Mouse (Mus musculus): Measurements from ENCODE around the gene Grpel1. TPM values are rescaled to one million over a fixed set of nuclear protein-coding genes. Genes with fewer than 3 reads are reported as not detected.

The Grpel1 gene
- polyA plus RNA-seq, 1 experiment: 22.9 TPM

DNA sequence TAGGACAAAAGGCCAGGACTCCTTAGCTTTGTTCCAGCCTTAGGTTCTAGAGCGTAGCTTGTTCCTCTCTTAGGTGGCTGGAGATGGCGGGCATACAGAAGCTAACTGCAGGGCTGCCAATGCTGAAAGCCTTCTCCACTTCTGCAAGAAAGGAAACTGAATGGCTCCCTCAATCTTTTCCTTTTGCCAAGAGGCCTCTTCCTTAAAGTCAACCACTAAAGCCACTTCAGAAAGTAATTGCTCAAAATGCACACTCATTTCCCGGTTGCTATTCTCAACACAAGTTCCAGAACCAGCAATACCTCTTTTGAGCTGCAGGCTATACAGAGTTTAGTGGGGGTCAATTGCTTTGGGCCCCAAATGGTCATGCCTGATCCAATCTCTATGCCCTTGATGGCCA, 12.7 kb downstream of the Grpel1 start:
- no peak overlapping the region for H3K27ac ChIP-seq (ENCODE audit: insufficient read depth, low read length)
- no peak overlapping the region for H3K4me3 ChIP-seq (ENCODE audit: insufficient read depth, low read length)
- peaks cover 14% of the 10 kb centered on the region for H3K4me1 ChIP-seq (ENCODE audit: control insufficient read depth, insufficient read depth, low read length)
- TF ChIP-seq POLR2A (IDR thresholded peaks at IDR 0.05; ENCODE audit: extremely low read depth, insufficient read depth, low read length) (no peak), CTCF (IDR thresholded peaks at IDR 0.05; ENCODE audit: extremely low read depth, insufficient read depth, low read length) (no peak)

DNA sequence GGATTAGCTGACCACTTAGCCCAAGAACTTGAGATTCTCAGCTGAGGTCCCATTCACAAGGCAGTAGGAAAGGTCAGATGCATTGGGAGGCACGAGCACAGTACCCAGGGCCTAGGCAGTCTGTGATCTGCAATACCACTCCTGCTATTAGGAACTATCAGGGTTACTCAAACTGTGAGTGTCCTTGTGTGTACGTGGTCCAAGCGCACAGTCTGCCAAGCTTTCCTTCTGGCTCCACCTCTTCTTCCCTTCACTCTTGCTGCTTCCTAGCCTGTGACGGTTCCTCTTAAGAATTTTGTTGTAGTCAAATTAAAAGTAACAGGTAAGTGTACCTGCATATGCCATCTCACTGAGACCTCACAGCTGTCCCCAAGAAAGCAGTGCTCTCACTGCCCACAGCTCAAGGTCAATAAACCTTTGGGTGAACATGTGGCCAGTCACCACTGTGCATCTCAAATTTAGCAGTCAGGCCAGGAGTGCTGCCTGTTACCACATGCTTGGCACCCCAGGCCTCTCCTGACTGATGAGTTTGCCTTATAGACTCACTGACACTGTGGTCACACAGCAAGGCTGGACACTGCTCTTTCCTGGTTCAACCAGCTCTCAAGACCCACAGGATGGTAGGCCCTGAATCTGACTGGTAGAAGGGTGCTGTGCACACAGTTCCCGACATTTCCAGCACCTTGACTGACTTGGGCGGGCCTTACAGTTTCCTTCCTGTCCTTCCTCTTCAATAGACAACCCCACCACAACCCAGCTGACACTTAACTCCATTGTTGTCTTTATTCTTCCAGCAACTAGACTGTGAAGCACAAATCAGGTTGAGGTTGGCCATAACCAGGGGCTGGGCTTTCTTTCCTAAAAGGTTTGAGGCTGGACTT, 14.0 kb downstream of the Grpel1 start:
- peaks cover 17% of the 10 kb centered on the region for H3K4me1 ChIP-seq (ENCODE audit: control insufficient read depth, insufficient read depth, low read length)
- no peak overlapping the region for H3K4me3 ChIP-seq (ENCODE audit: insufficient read depth, low read length)
- TF ChIP-seq CTCF (IDR thresholded peaks at IDR 0.05; ENCODE audit: extremely low read depth, insufficient read depth, low read length) (no peak), POLR2A (IDR thresholded peaks at IDR 0.05; ENCODE audit: extremely low read depth, insufficient read depth, low read length) (no peak)
- H3K27ac ChIP-seq (ENCODE audit: insufficient read depth, low read length): no peak overlapping the region

- Histone ChIP-seq H3K4me1 (ENCODE audit: control insufficient read depth, insufficient read depth, low read length) (peaks cover 17% of the 10 kb centered on the region), H3K27ac (ENCODE audit: insufficient read depth, low read length) (no peak overlapping the region), H3K4me3 (ENCODE audit: insufficient read depth, low read length) (no peak overlapping the region)
- TF ChIP-seq CTCF (IDR thresholded peaks at IDR 0.05; ENCODE audit: extremely low read depth, insufficient read depth, low read length): no peak
- TF ChIP-seq POLR2A (IDR thresholded peaks at IDR 0.05; ENCODE audit: extremely low read depth, insufficient read depth, low read length): no peak
Measured at GRCm38 (mm10) chr5:36479735-36480134, 14.9 kb downstream of the Grpel1 start.

GRCm38 (mm10) chr5:36480398-36480797, 15.6 kb downstream of the Grpel1 start:
- TF ChIP-seq CTCF (IDR thresholded peaks at IDR 0.05; ENCODE audit: extremely low read depth, insufficient read depth, low read length) (no peak), POLR2A (IDR thresholded peaks at IDR 0.05; ENCODE audit: extremely low read depth, insufficient read depth, low read length) (no peak)
- Histone ChIP-seq H3K4me3 (ENCODE audit: insufficient read depth, low read length) (no peak overlapping the region), H3K27ac (ENCODE audit: insufficient read depth, low read length) (no peak overlapping the region), H3K4me1 (ENCODE audit: control insufficient read depth, insufficient read depth, low read length) (peaks cover 17% of the 10 kb centered on the region)

GRCm38 (mm10) chr5:36481114-36481513, 16.3 kb downstream of the Grpel1 start:
- Histone ChIP-seq H3K4me1 (ENCODE audit: control insufficient read depth, insufficient read depth, low read length) (peaks cover 17% of the 10 kb centered on the region), H3K4me3 (ENCODE audit: insufficient read depth, low read length) (no peak overlapping the region), H3K27ac (ENCODE audit: insufficient read depth, low read length) (no peak overlapping the region)
- TF ChIP-seq CTCF (IDR thresholded peaks at IDR 0.05; ENCODE audit: extremely low read depth, insufficient read depth, low read length) (no peak), POLR2A (IDR thresholded peaks at IDR 0.05; ENCODE audit: extremely low read depth, insufficient read depth, low read length) (no peak)

DNA sequence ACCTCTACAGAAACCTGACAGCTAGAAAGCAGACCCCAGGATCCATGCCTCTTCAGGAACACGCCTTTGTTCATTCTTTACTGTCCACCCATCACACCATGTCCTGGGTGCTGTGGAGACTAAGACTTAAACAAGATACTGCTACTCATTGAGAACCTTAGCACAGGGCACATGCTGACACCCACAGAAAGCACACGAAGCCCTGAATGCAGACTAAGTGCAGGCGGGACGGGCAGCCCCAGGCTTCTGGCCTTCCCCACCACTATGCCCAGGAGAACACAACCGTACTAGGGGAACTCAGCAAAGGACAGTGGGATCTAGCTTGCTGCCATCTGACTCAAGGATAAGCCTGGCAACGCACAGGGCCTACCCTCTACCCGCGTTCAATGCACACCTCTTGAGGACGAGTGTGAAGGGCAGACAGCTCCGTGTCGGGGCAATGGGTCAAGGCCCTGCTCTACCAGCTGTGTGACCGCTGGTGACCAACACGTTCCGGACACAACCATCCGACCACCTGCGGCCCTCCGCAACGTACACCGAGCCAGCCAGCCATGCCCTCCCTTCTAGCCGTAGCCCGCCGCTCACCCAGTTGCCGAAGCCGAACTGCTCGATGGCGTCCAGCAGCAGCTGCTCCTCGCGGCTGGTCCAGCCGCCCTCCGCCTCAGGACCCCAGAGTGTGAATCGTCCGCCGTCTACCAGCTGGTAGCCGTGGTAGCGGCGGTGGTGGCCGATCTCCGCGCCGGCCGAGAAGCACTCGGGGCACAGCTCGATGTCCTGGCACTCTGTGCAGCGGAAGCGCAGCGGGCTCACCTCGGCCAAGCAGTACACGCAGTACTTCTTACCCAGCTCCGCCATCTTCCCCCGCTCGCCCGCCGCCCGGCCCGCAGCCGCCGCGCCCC, 18.7 kb downstream of the Grpel1 start:
- TF ChIP-seq POLR2A (IDR thresholded peaks at IDR 0.05; ENCODE audit: extremely low read depth, insufficient read depth, low read length) (no peak), CTCF (IDR thresholded peaks at IDR 0.05; ENCODE audit: extremely low read depth, insufficient read depth, low read length) (no peak)
- Histone ChIP-seq H3K4me1 (ENCODE audit: control insufficient read depth, insufficient read depth, low read length) (peaks cover 17% of the 10 kb centered on the region), H3K4me3 (ENCODE audit: insufficient read depth, low read length) (peak overlapping the region; percentile 99)

DNA sequence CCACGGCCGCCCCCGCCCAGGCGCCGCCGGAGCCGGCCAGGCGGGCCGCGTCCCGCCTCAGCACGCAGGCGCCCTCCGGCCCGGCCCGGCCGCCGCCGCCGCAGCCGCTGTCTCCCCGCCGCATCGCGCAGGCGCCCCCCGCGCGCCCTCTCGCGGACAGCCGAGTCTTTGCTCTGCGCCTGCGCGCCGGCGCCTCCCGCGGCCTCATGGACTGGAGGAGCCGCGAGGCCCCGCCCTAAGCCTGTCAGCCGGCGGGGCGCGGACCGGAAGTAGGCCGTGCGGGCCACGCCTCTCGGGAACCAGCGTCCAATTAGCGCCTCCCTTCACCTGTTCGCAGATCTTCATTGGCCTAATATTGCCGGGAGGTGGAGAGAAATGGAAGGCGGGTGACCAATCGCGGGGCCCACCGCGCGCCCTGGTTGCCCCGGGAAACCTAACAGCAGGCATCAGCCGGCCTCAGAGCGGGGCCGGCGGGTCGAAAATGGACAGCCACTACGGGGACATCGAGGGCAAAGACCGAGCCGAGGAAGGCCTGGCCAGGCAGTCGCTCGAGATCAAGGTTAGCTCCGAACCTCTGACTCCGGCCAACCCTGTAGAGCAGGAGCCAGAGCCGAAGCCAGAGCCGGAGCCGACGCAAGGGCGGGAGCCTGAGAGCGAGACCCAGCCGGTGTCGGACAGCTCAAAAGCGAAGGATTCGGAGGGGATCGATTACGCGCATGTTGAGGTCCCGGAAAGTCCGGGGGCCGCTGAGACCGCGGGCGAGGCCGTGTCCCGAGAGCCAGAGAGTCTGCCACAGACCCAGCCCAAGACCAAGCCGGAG, 19.6 kb downstream of the Grpel1 start, which contains the start of the genes Tada2b and Ccdc96:
Tada2b (minus strand) TSS at position 115 of the 820 bp plus-strand sequence.
Ccdc96 (plus strand) TSS at position 418 of the 820 bp plus-strand sequence.
- Histone ChIP-seq H3K27ac (ENCODE audit: insufficient read depth, low read length) (no peak within 1 kb of the TSS), H3K4me1 (ENCODE audit: control insufficient read depth, insufficient read depth, low read length) (peaks cover 17% of the 10 kb centered on the region), H3K4me3 (ENCODE audit: insufficient read depth, low read length) (peak within 1 kb of the TSS; percentile 99)
- TF ChIP-seq CTCF (IDR thresholded peaks at IDR 0.05; ENCODE audit: extremely low read depth, insufficient read depth, low read length) (no peak), POLR2A (IDR thresholded peaks at IDR 0.05; ENCODE audit: extremely low read depth, insufficient read depth, low read length) (peak; percentile 26; the same call in 1 of the 2 replicates)

More for the DNA sequence above, 18.7 kb downstream of the Grpel1 start:
- no peak overlapping the region for H3K27ac ChIP-seq (ENCODE audit: insufficient read depth, low read length)

- no peak for TF ChIP-seq CTCF (IDR thresholded peaks at IDR 0.05; ENCODE audit: extremely low read depth, insufficient read depth, low read length)
- no peak for TF ChIP-seq POLR2A (IDR thresholded peaks at IDR 0.05; ENCODE audit: extremely low read depth, insufficient read depth, low read length)
- no peak overlapping the region; the same call in 1 of the 2 replicates for H3K4me3 ChIP-seq (ENCODE audit: insufficient read depth, low read length)
- H3K27ac ChIP-seq (ENCODE audit: insufficient read depth, low read length): no peak overlapping the region
- peaks cover 12% of the 10 kb centered on the region; the same call in 1 of the 2 replicates for H3K4me1 ChIP-seq (ENCODE audit: control insufficient read depth, insufficient read depth, low read length)
Measured at GRCm38 (mm10) chr5:36485306-36485705, 20.5 kb downstream of the Grpel1 start.
